Mouse (Mus musculus): ENCODE results near the gene Gtf3c2.

The Gtf3c2 gene

GRCm38 (mm10) chr5:31138968-31139425 lies 40.9 kb downstream of the Gtf3c2 start:
- no peak for DNase-seq (ENCODE audit: low spot score)

- no peak for DNase-seq (ENCODE audit: low spot score)
These were observed 41.5 kb downstream of the Gtf3c2 start, which contains the start of gene Ucn for GRCm38 (mm10) chr5:31138241-31138967. TSS of gene Ucn (minus strand) at chr5:31138829.

GRCm38 (mm10) chr5:31137658-31138057 lies 42.3 kb downstream of the Gtf3c2 start:
- DNase-seq (ENCODE audit: low spot score): no peak

GRCm38 (mm10) chr5:31136730-31137424 lies 43.1 kb downstream of the Gtf3c2 start:
- no peak for DNase-seq (ENCODE audit: low spot score)

GRCm38 (mm10) chr5:31126050-31126449 lies 53.9 kb downstream of the Gtf3c2 start:
- no peak for DNase-seq (ENCODE audit: low spot score)

GRCm38 (mm10) chr5:31123481-31123880 lies 56.5 kb downstream of the Gtf3c2 start:
- no peak for DNase-seq (ENCODE audit: low spot score)

- DNase-seq (ENCODE audit: low spot score): no peak
These were observed 58.8 kb downstream of the Gtf3c2 start for GRCm38 (mm10) chr5:31121111-31121510.

- no peak for DNase-seq (ENCODE audit: low spot score)
These were observed 63.0 kb downstream of the Gtf3c2 start for GRCm38 (mm10) chr5:31116912-31117311.

- DNase-seq (ENCODE audit: low spot score): no peak
These were observed 63.6 kb downstream of the Gtf3c2 start, which contains the start of gene Trim54 for GRCm38 (mm10) chr5:31116354-31116753. TSS of gene Trim54 (plus strand) at chr5:31116712.

GRCm38 (mm10) chr5:31110781-31111180 lies 69.2 kb downstream of the Gtf3c2 start:
- DNase-seq (ENCODE audit: low spot score): no peak

GRCm38 (mm10) chr5:31108000-31108490 lies 71.9 kb downstream of the Gtf3c2 start, which contains the start of gene Slc30a3:
TSS of gene Slc30a3 (minus strand) at chr5:31108237.
- no peak for DNase-seq (ENCODE audit: low spot score)

Measured in layer of hippocampus, adult 11-12 months (tissue).